Mouse (Mus musculus) olfactory bulb, adult 2 months (tissue): ENCODE results near the gene Clptm1.

Experiments
- CTCF ChIP-seq: fragments of 200-500 bp; IDR thresholded peaks from 2 replicates; pipeline ENCODE4 v1.5.1; 2012; ENCODE audit warnings: low read depth, mild to moderate bottlenecking, low read length, moderate library complexity; ENCODE audit not compliant: insufficient read depth
- POLR2A ChIP-seq: fragments of 200-500 bp; IDR thresholded peaks from 2 replicates; pipeline ENCODE4 v1.6.1; 2012; ENCODE audit warnings: mild to moderate bottlenecking, low read depth, low read length, moderate library complexity; ENCODE audit not compliant: insufficient read depth

DNA sequence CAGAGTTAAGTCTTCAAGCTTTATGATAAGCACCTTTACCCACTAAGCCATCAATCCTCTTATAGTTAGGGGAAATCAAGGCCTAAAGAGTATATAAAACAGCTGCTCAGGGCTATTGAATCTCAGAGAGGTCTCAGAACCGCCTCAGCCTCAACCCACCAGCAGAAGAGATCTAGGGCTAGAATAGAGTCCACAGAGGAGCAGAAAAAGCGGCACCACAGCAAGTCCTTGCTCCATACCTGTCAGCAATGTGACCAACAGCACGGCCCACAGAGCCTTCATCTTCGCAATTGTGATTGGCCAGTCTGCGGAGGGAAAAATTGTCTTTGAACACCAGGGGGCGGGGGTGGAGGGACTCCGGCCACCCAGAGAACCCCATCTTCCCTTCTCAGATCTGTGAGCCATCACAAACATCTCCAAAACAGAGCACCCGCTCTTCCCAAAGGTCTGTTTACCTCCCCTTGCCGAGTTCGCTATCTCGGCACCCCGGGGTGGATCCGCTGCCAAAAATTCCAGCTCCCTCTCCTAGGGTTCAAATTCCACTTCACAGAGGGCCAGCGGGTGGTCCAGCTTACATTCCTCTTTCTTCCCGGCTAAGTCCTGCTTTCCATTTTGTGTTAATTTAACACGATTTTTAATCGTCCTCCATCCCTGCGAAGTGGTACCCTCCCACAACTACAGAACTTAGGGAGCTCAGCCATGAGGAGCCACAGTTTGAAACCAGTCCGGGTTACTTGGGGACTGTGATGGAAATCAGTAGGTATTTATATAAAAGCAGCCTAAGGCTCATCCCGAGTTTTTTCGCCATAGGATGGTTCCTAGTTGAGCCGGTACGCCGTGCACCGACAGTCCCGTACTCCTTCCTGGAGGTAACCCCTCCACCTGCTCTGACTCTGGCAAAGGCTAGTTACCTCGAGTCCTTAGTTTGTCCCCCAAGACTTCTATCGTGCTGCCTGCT lies 33.4 kb upstream of the Clptm1 start:
- TF ChIP-seq CTCF (no peak), POLR2A (no peak)
